Mouse (Mus musculus) heart, adult 2 months (tissue): ENCODE results near the gene Ppp1r12b. TPM values are rescaled to one million over a fixed set of nuclear protein-coding genes. Genes with fewer than 3 reads are reported as not detected.

Source experiments
- DNase-seq, 2 experiments: peaks; one replicate each; pipeline ENCODE4 v3.0.0; 2021
- H3K27ac ChIP-seq: fragments of 200-600 bp; 2 replicates; pipeline ENCODE4 v1.8.1; 2022
- H3K27me3 ChIP-seq: fragments of 200-500 bp; 2 replicates; pipeline ENCODE4 v1.6.1; 2012; ENCODE audit warnings: mild to moderate bottlenecking, low read length, inconsistent platforms, mixed read lengths; ENCODE audit not compliant: control insufficient read depth, insufficient read depth
- H3K36me3 ChIP-seq: fragments of 200-500 bp; 2 replicates; pipeline ENCODE4 v1.6.1; 2012; ENCODE audit warnings: low read length, inconsistent platforms; ENCODE audit not compliant: control insufficient read depth, insufficient read depth
- H3K4me1 ChIP-seq: fragments of 200-500 bp; 2 replicates; pipeline ENCODE4 v1.6.1; 2011; ENCODE audit warnings: low read length; ENCODE audit not compliant: control insufficient read depth, insufficient read depth
- H3K4me3 ChIP-seq: fragments of 200-600 bp; 2 replicates; pipeline ENCODE4 v1.8.1; 2022
- H3K79me2 ChIP-seq: fragments of 200-500 bp; replicated peaks from 2 replicates; pipeline ENCODE4 v1.6.1; 2012; ENCODE audit warnings: mild to moderate bottlenecking, inconsistent platforms, low read length, moderate library complexity, mixed read lengths; ENCODE audit not compliant: control insufficient read depth, insufficient read depth
- H3K9ac ChIP-seq: fragments of 200-500 bp; 2 replicates; pipeline ENCODE4 v1.6.1; 2012; ENCODE audit warnings: low read depth, mild to moderate bottlenecking, control low read depth, inconsistent platforms, low read length, mixed read lengths
- CTCF ChIP-seq: fragments of 200-600 bp; IDR thresholded peaks from 2 replicates; pipeline ENCODE4 v1.8.1; 2022; ENCODE audit warnings: antibody characterized with exemption, mild to moderate bottlenecking, moderate library complexity
- EP300 ChIP-seq: fragments of 200-500 bp; IDR thresholded peaks from 2 replicates; pipeline ENCODE4 v1.6.1; 2011; ENCODE audit warnings: low read depth, low read length, control low read depth; ENCODE audit not compliant: insufficient read depth
- POLR2A ChIP-seq: fragments of 200-500 bp; IDR thresholded peaks from 2 replicates; pipeline ENCODE4 v1.6.1; 2011; ENCODE audit warnings: mild to moderate bottlenecking, low read depth, low read length, control low read depth; ENCODE audit not compliant: insufficient read depth
- WGBS: fragments of 180-500 bp; shearing (Covaris S2); methylation state at CpG from one replicate; pipeline ENCODE4 v1.1.7; 2018; 5-methylcytosine and 5-hydroxymethylcytosine counted together
- intact Hi-C: fragments of 180-260 bp; cut with DNase I; formaldehyde crosslinking; loops from one replicate; pipeline ENCODE4 v1.15.1; 2025
- polyA plus RNA-seq: library from polyadenylated mRNA; depleted of rRNA; stranded (reverse); fragments of >200 nt; gene quantifications from 2 replicates; pipeline ENCODE4 v1.2.3, GENCODE M21; 2012
- total RNA-seq, 2 experiments: library from RNA; stranded (reverse); gene quantifications; 2 replicates each; pipeline ENCODE4 v1.2.3; 2021

Ppp1r12b gene
- total and polyA plus RNA-seq, 3 experiments, result 55.4 to 161 (median 150) TPM

- peak overlapping the region; percentile 41 for H3K4me3 ChIP-seq
- no peak for TF ChIP-seq EP300
- no peak for TF ChIP-seq CTCF
- no peak for TF ChIP-seq POLR2A
- H3K27me3 ChIP-seq, result no peaks in the 10 kb centered on the region
- H3K79me2 ChIP-seq, result no peaks in the 10 kb centered on the region
- H3K4me1 ChIP-seq, result no peaks in the 10 kb centered on the region
- intact Hi-C loops, result no loop called here
- WGBS, result 36% methylated on average over 48 of the region's 48 CpGs
- peak; percentile 67 to 69 for DNase-seq
- no peaks in the 10 kb centered on the region for H3K36me3 ChIP-seq
- peak overlapping the region; percentile 35 for H3K9ac ChIP-seq
- no peak overlapping the region for H3K27ac ChIP-seq
Measured at GRCm38 (mm10) chr1:134987173-134987961, 31.6 kb upstream of the Ppp1r12b start.

DNA sequence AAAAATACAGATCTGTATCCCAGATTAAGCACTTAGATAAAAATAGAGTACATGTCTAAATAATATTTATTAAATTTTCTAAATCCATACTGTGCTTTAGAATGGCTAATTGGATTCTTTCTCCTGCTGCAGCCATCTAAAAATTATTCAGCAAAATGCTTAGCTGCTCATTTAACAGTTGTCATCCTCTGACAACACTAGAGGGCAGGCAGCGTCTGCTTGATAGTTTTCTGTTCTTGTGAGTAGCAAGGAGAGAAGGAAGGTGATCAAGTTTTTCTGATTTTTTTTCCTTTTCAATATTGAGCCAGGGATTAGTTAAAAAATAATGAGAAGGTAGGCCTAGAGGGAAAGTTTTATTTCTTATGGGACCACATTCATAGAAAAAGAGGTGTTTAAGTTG is 17.2 kb upstream of the Ppp1r12b start:
- no peaks in the 10 kb centered on the region for H3K27me3 ChIP-seq
- 83% methylated on average over 1 of the region's 1 CpGs for WGBS
- no peaks in the 10 kb centered on the region for H3K79me2 ChIP-seq
- no peaks in the 10 kb centered on the region for H3K36me3 ChIP-seq
- no peak for DNase-seq
- TF ChIP-seq CTCF, result peak; percentile 61
- no peak for TF ChIP-seq POLR2A
- no peak overlapping the region for H3K4me3 ChIP-seq
- no peak overlapping the region for H3K9ac ChIP-seq
- no peaks in the 10 kb centered on the region for H3K4me1 ChIP-seq
- H3K27ac ChIP-seq, result no peak overlapping the region
- intact Hi-C loops, result loop anchor here (5.0 kb wide), 1 partner anchor 134 kb away; the partner anchor contains the start of gene Lgr6

DNA sequence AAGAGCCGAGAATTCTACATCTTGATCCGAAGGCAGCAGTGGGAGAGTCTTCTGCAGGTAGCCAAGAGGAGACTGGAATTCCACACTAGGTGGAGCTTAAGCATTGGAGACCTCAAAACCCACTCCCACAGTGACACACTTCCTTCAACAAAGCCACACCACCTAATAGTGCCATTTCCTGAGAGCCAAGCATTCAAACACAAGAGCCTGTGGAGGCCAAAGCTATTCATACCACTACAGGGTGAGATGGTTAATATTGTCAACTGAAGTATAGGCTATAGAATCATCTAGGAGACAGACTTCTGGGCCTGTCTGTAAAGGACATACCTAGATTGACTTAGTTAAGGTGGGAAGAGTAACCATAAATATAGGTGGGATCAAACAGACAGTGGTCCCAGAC is 9.7 kb upstream of the Ppp1r12b start:
- H3K4me1 ChIP-seq, result peaks cover 2% of the 10 kb centered on the region; the same call in 1 of the 2 replicates
- no peak for TF ChIP-seq POLR2A
- TF ChIP-seq EP300, result no peak
- TF ChIP-seq CTCF, result no peak
- no peak overlapping the region for H3K9ac ChIP-seq
- 92% methylated on average over 2 of the region's 2 CpGs for WGBS
- H3K79me2 ChIP-seq, result no peaks in the 10 kb centered on the region
- no peak for DNase-seq
- H3K36me3 ChIP-seq, result no peaks in the 10 kb centered on the region
- H3K27me3 ChIP-seq, result no peaks in the 10 kb centered on the region
- no peak overlapping the region for H3K4me3 ChIP-seq
- no peak overlapping the region for H3K27ac ChIP-seq
- intact Hi-C loops, result loop anchor here (10.0 kb wide), 2 partner anchors 241 to 331 kb away; no protein-coding TSS in a partner anchor

DNA sequence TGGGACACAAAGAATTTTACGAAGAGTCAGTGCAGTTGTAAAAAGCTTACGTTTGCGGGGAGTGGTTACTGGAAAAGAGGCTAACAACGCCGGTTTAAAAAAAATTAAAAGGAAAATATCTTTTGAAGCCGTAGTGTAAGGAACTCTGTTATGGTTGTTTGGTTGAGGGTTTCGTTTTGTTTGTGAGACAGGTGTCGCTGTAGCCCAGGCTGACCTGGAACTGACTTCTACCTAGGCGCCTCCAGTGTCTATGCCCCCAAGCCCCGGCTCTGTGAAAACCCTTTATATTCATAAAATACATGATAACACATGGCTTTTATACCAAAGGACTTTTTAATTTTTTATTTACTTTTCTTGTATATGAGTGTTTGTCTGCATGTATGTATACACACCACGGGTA is 7.1 kb upstream of the Ppp1r12b start:
- no peaks in the 10 kb centered on the region for H3K36me3 ChIP-seq
- no peaks in the 10 kb centered on the region for H3K27me3 ChIP-seq
- peak overlapping the region; percentile 53 for H3K9ac ChIP-seq
- peak overlapping the region; percentile 74 for H3K27ac ChIP-seq
- H3K79me2 ChIP-seq, result no peaks in the 10 kb centered on the region
- TF ChIP-seq CTCF, result peak; percentile 46
- TF ChIP-seq POLR2A, result no peak
- H3K4me3 ChIP-seq, result peak overlapping the region; percentile 64
- intact Hi-C loops, result loop anchor here (10.0 kb wide), 2 partner anchors 238 to 328 kb away; no protein-coding TSS in a partner anchor
- peaks cover 2% of the 10 kb centered on the region; the same call in 1 of the 2 replicates for H3K4me1 ChIP-seq
- 3% methylated on average over 11 of the region's 11 CpGs for WGBS
- peak in 1 of 2 experiments; percentile 10 for DNase-seq

GRCm38 (mm10) chr1:134962053-134962803 is 6.5 kb upstream of the Ppp1r12b start, which contains the start of gene Ube2t:
TSS of gene Ube2t (plus strand) at chr1:134962565.
- H3K4me1 ChIP-seq, result peaks cover 2% of the 10 kb centered on the region; the same call in 1 of the 2 replicates
- H3K4me3 ChIP-seq, result peak within 1 kb of the TSS; percentile 64
- peak within 1 kb of the TSS; percentile 53 for H3K9ac ChIP-seq
- H3K79me2 ChIP-seq, result no peaks in the 10 kb centered on the region
- 3% methylated on average over 50 of the region's 50 CpGs for WGBS
- H3K27me3 ChIP-seq, result no peaks in the 10 kb centered on the region
- intact Hi-C loops, result loop anchor here (10.0 kb wide), 2 partner anchors 237 to 327 kb away; no protein-coding TSS in a partner anchor
- H3K27ac ChIP-seq, result peak within 1 kb of the TSS; percentile 74
- TF ChIP-seq EP300, result 0 out of 2 replicates have a peak, but pooled peaks have one; percentile 46
- peak; percentile 57; the same call in 1 of the 2 replicates for TF ChIP-seq POLR2A
- no peak for TF ChIP-seq CTCF
- no peaks in the 10 kb centered on the region for H3K36me3 ChIP-seq
- DNase-seq, result peak; percentile 95 to 96

DNA sequence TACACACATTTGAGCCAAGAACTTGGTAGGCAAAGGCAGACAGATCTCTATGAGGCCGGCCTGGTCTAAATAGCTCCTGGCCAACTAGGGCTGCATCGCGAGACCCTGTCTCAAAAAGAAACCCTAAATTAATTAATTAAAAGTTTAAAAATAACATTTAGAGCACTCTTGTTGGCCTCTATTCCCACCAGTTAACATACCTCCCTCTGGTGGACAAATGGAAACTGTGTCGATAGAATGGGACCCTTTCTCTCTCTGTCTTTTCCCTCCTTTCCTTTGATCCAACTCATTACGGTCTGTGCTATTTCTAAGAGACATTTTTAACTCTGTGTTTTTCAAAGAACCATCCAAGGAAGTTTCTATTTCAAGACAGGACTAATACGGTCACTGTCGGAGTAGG is 4.9 kb upstream of the Ppp1r12b start:
- no peaks in the 10 kb centered on the region for H3K36me3 ChIP-seq
- H3K79me2 ChIP-seq, result no peaks in the 10 kb centered on the region
- TF ChIP-seq POLR2A (no peak), EP300 (no peak), CTCF (peak; percentile 68)
- no peak overlapping the region for H3K9ac ChIP-seq
- H3K4me3 ChIP-seq, result no peak overlapping the region
- no peak for DNase-seq
- H3K27ac ChIP-seq, result no peak overlapping the region
- intact Hi-C loops, result loop anchor here (10.0 kb wide), 2 partner anchors 236 to 326 kb away; no protein-coding TSS in a partner anchor
- no peaks in the 10 kb centered on the region for H3K27me3 ChIP-seq
- peaks cover 2% of the 10 kb centered on the region; the same call in 1 of the 2 replicates for H3K4me1 ChIP-seq
- 35% methylated on average over 7 of the region's 7 CpGs for WGBS
